Mouse (Mus musculus) heart, postnatal 25 days (tissue): ENCODE measurements around the gene Olfr1128. TPM values are rescaled to one million over a fixed set of nuclear protein-coding genes. Genes with fewer than 3 reads are reported as not detected.
"Not testable (repeated sequence)": the region's sequence is repeated elsewhere in the genome, so short reads cannot be mapped to it uniquely, and the experiment has no call there.

Experiments used
- DNase-seq: peaks from one replicate; pipeline ENCODE4 v3.0.0; 2022; ENCODE audit warnings: low spot score
- intact Hi-C: fragments of 180-260 bp; cut with DNase I; formaldehyde crosslinking; loops from one replicate; pipeline ENCODE4 v1.15.1; 2025
- total RNA-seq, 2 experiments: library from RNA; stranded (reverse); gene quantifications; 2 replicates each; pipeline ENCODE4 v1.2.3; 2021

Gene Olfr1128
- not detected for total RNA-seq

- intact Hi-C loops: no loop called here
These were observed at the start of gene Olfr1128 for GRCm38 (mm10) chr2:87545442-87545841. Olfr1128 (minus strand) TSS chr2:87545542.

GRCm38 (mm10) chr2:87573602-87574001 is 28.3 kb upstream of the Olfr1128 start, which contains the start of gene Olfr1129:
Olfr1129 (plus strand) TSS chr2:87573902.
- DNase-seq, intact Hi-C loops: not testable (repeated sequence)

More at GRCm38 (mm10) chr2:87545442-87545841, at the start of gene Olfr1128:
- no peak for DNase-seq

GRCm38 (mm10) chr2:87534826-87535225 is 10.5 kb downstream of the Olfr1128 start:
- no peak for DNase-seq
- intact Hi-C loops: no loop called here

- no peak for DNase-seq
- intact Hi-C loops: no loop called here
These were observed 13.8 kb downstream of the Olfr1128 start, which contains the start of gene Olfr153 for GRCm38 (mm10) chr2:87531496-87531895. Olfr153 (plus strand) TSS chr2:87531796.

GRCm38 (mm10) chr2:87525899-87526616 is 19.3 kb downstream of the Olfr1128 start:
- intact Hi-C loops, DNase-seq: not testable (repeated sequence)

- no peak for DNase-seq
- intact Hi-C loops: no loop called here
These were observed 24.7 kb downstream of the Olfr1128 start for GRCm38 (mm10) chr2:87520651-87521050.

GRCm38 (mm10) chr2:87516581-87516980 is 28.8 kb downstream of the Olfr1128 start:
- DNase-seq: no peak
- intact Hi-C loops: no loop called here

- DNase-seq: no peak
- intact Hi-C loops: no loop called here
These were observed 29.8 kb downstream of the Olfr1128 start for GRCm38 (mm10) chr2:87515457-87516060.

GRCm38 (mm10) chr2:87515046-87515445 is 30.3 kb downstream of the Olfr1128 start:
- intact Hi-C loops: no loop called here
- DNase-seq: no peak

- no peak for DNase-seq
- intact Hi-C loops: no loop called here
These were observed 39.1 kb downstream of the Olfr1128 start, which contains the start of gene Pramel6 for GRCm38 (mm10) chr2:87506265-87506664. Pramel6 (plus strand) TSS chr2:87506565.

- intact Hi-C loops, DNase-seq: not testable (repeated sequence)
These were observed 48.3 kb downstream of the Olfr1128 start, which contains the start of gene Pramel7 for GRCm38 (mm10) chr2:87496993-87497392. Pramel7 (minus strand) TSS chr2:87497093.

Other genes with a start within 250 kb of the Olfr1128 start
- not detected for gene Olfr1118, start 238.0 kb downstream of the Olfr1128 start, total RNA-seq
- not detected for gene Olfr1120, start 190.7 kb downstream of the Olfr1128 start, total RNA-seq
- gene Olfr1121, start 175.6 kb downstream of the Olfr1128 start, total RNA-seq: not detected
- gene Olfr1122, start 159.7 kb downstream of the Olfr1128 start, total RNA-seq: under 1 TPM in 1 of 2 experiments, not detected in 1; 0.05 TPM
- gene Olfr1123, start 128.9 kb downstream of the Olfr1128 start, total RNA-seq: not detected
- not detected for gene Olfr1124, start 115.3 kb downstream of the Olfr1128 start, total RNA-seq
- gene Olfr1126, start 91.6 kb downstream of the Olfr1128 start, total RNA-seq: not detected
- gene Pramel7, start 48.4 kb downstream of the Olfr1128 start, total RNA-seq: not detected
- not detected for gene Pramel6, start 39.0 kb downstream of the Olfr1128 start, total RNA-seq
- gene Olfr153, start 13.7 kb downstream of the Olfr1128 start, total RNA-seq: not detected
- not detected for gene Olfr1129, start 28.4 kb upstream of the Olfr1128 start, total RNA-seq
- not detected for gene Olfr1130, start 60.7 kb upstream of the Olfr1128 start, total RNA-seq
- not detected for gene Olfr1131, start 81.6 kb upstream of the Olfr1128 start, total RNA-seq
- not detected for gene Olfr1132, start 92.0 kb upstream of the Olfr1128 start, total RNA-seq
- not detected for gene Olfr1133, start 101.8 kb upstream of the Olfr1128 start, total RNA-seq
- gene Olfr1134, start 112.9 kb upstream of the Olfr1128 start, total RNA-seq: not detected
- gene Olfr1135, start 128.1 kb upstream of the Olfr1128 start, total RNA-seq: not detected
- not detected for gene Olfr1136, start 148.4 kb upstream of the Olfr1128 start, total RNA-seq
- gene Olfr1137, start 167.6 kb upstream of the Olfr1128 start, total RNA-seq: not detected
- gene Olfr1138, start 194.4 kb upstream of the Olfr1128 start, total RNA-seq: not detected
- gene Olfr1140, start 198.2 kb upstream of the Olfr1128 start, total RNA-seq: not detected
- gene Olfr1141, start 208.4 kb upstream of the Olfr1128 start, total RNA-seq: not detected
- gene Olfr152, start 233.9 kb upstream of the Olfr1128 start, total RNA-seq: not detected